Mouse (Mus musculus): ENCODE measurements around the gene Ifi35.
"Not testable (repeated sequence)": the region's sequence is repeated elsewhere in the genome, so short reads cannot be mapped to it uniquely, and the experiment has no call there.

Ifi35 gene

GRCm38 (mm10) chr11:101470206-101470605 is 22.0 kb downstream of the Ifi35 start:
- no peak for DNase-seq

GRCm38 (mm10) chr11:101471926-101472325 is 23.7 kb downstream of the Ifi35 start:
- no peak for DNase-seq

- DNase-seq = no peak
Measured at GRCm38 (mm10) chr11:101472336-101472735, 24.1 kb downstream of the Ifi35 start.

- DNase-seq = not testable (repeated sequence)
Measured at GRCm38 (mm10) chr11:101473686-101474085, 25.5 kb downstream of the Ifi35 start.

DNA sequence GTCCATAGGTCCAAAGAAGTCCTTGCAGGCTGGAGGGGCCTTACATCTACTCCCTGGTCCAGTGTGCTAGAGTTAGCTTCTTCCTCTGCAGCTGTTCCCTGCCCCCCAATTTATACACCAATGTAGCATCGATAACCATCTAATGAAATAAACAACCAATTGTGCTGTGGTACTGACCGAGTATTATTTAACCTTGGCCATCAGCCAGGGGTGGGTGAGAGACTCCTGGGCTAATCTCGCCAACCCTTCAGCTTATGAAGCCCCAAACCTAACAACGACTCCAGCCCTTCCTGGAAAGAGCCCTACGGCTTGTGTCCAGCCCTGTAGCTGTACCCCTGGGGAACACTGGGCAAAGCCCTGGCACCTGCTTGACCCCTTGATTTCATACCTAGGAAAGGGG is 26.1 kb downstream of the Ifi35 start:
- no peak for DNase-seq

DNA sequence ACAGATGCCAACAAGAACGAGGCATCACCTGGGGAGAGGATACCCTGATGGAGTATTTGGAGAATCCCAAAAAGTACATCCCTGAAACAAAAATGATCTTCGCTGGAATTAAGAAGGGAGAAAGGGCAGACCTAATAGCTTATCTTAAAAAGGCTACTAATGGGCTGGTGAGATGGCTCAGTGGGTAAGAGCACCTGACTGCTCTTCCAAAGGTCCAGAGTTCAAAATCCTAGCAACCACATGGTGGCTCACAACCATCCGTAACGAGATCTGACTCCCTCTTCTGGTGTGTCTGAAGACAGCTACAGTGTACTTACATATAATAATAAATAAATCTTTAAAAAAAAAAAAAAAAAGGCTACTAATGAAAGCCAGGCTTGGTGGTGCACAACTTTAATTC is 28.2 kb downstream of the Ifi35 start:
- not testable (repeated sequence) for DNase-seq

GRCm38 (mm10) chr11:101477194-101477551 is 29.0 kb downstream of the Ifi35 start:
- DNase-seq = no peak

DNA sequence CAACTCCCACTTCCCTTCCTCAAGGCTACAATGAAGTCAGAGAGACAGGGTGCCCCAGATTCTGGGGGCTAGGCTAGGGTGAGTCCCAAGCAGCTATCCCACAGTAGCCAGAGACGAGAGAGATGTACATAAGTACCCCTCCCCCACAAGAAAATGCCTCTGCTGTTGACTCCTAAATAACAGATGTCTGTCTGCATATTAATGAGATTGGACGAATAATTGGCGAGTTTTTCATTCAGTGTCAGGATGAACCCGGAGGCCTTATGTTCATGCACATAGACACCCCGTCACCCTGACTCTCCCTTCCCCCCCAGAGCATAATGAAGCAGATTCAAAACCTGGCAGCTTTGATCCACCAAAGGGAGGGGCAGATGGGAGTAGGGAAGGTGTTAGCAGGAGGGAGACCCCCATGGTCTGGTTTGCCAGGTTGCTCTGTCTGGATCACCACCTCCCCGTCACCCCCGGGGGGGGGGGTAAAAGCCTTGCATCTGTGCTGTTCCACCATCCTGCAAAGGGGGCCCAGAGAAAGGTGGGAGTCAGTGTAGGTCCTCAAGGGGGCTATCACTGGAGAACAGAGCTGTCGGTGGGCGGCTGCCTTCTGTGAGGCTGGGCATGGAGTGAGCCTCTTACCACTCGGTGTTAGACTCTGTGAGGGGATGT is 29.5 kb downstream of the Ifi35 start:
- no peak for DNase-seq

GRCm38 (mm10) chr11:101479171-101479635 is 31.0 kb downstream of the Ifi35 start:
- DNase-seq = no peak

- DNase-seq = no peak
Measured at GRCm38 (mm10) chr11:101480912-101481311, 32.7 kb downstream of the Ifi35 start.

DNA sequence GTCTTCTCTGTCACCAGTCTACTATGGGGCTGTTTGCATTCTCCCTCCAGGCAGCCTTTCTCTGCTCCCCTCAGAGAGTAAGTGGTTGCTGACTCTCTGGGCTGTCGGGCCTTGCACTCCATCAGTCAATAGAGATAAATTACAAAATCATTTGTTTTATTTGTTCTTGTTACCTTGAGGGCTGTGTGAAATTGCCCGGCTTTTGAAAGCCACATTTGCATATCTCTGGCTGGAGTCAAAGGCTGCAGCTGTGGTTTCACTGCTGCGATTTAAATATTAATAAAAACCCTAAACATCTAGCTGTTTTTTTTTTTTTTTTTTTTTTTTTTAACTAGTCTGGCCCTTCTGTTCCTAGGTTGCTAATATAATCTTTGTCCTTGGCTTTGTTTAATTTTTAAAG is 35.6 kb downstream of the Ifi35 start:
- no peak for DNase-seq

DNA sequence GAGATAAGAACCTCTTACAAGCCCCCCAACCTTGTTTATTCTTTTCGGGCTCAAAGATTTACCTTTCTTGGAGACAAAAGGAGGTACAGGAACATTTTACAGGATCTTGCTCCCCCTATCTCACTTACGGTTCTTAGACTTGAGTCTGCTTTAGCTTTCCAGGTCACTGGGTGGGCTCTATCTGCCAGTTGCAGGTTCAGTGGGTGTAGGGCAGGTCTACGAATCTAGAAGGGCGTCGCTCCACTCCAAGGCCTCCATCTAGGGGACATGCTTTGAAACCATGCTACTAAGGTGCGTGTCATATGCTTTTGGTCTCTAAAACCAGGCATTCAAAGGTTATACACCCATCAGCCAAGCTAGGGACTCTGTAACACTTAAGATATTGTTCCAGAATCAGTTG is 36.0 kb downstream of the Ifi35 start:
- no peak for DNase-seq

GRCm38 (mm10) chr11:101484814-101485213 is 36.6 kb downstream of the Ifi35 start:
- no peak for DNase-seq

GRCm38 (mm10) chr11:101485509-101486028 is 37.4 kb downstream of the Ifi35 start:
- no peak for DNase-seq

DNA sequence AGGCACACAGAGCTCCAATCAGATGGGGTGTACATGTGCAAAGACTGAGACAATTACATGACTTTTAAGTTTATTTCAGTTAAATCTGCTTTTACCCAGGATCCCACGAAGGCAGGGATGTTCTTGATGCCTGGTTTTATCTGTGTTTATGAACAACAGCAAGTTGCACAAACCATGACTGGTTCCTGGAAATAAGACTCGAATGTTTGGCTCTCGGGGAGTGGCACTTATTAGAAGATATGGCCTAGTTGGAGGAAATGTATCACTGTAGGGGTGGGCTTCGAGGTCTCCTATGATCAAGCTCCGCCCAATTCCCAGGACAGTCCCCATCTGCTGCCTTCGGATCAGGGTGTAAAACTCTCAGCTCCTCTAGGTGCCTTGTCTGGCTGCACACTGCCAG is 37.9 kb downstream of the Ifi35 start:
- no peak for DNase-seq

DNA sequence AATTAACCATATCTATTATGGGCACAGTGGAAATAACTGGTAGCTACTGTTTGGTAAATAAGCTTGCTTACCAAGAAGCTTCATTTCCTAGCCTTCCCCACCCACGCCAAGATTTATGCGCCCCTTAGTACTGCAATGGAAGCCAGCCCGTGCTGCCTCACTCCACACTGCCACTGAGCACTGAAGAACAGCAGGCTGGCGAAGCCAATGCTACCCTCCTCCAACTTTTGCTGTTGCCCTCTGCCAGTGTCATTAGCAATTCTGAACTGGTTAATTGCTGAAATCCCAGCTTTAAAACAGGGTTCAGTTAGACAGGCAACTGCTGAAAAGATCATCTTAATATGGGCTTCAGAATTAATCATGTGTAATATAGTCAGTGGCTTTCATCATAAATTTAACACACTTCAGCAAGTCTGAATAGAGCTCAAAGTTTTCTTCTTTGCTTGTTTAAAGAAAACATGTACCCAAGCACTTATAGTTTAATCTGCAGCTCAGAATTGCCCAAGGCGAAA is 58.1 kb downstream of the Ifi35 start:
- no peak for DNase-seq

- no peak for DNase-seq
Measured at GRCm38 (mm10) chr11:101507090-101507489, 58.9 kb downstream of the Ifi35 start.

All from thymus, postnatal 25 days (tissue).